Mouse (Mus musculus) liver, embryonic 11.5 days (tissue): ENCODE measurements around the gene Uhrf1bp1l. TPM values are rescaled to one million over a fixed set of nuclear protein-coding genes. Genes with fewer than 3 reads are reported as not detected.
"Not testable (repeated sequence)": the region's sequence is repeated elsewhere in the genome, so short reads cannot be mapped to it uniquely, and the experiment has no call there.

Source experiments
- ATAC-seq: fragments of 200-750 bp; cut with Nextera tagmentation; replicated peaks from 2 replicates; pipeline ENCODE4 v1.8.0; 2017; ENCODE audit warnings: moderate number of reproducible peaks, mild to moderate bottlenecking, moderate TSS enrichment, moderate library complexity; ENCODE audit not compliant: low FRiP score
- DNase-seq: peaks from one replicate; pipeline ENCODE4 v3.0.0-alpha.2; 2017; ENCODE audit warnings: low spot score
- H3K27ac ChIP-seq: fragments of 300-500 bp; sonication (generic); 2 replicates; pipeline ENCODE4 v1.5.1; 2014; ENCODE audit warnings: mild to moderate bottlenecking, low read depth, low read length, control low read depth
- H3K27me3 ChIP-seq: fragments of 300-500 bp; sonication (generic); replicated peaks from 2 replicates; pipeline ENCODE4 v1.6.1; 2014; ENCODE audit warnings: low read length, mixed read lengths; ENCODE audit not compliant: control insufficient read depth, insufficient read depth
- H3K36me3 ChIP-seq: fragments of 300-500 bp; sonication (generic); 2 replicates; pipeline ENCODE4 v1.6.1; 2014; ENCODE audit warnings: mild to moderate bottlenecking, low read length, moderate library complexity, mixed read lengths; ENCODE audit not compliant: control insufficient read depth, insufficient read depth
- H3K4me1 ChIP-seq: fragments of 300-500 bp; sonication (generic); replicated peaks from 2 replicates; pipeline ENCODE4 v1.6.1; 2014; ENCODE audit warnings: low read length, mixed read lengths; ENCODE audit not compliant: control insufficient read depth, insufficient read depth
- H3K4me2 ChIP-seq: fragments of 300-500 bp; sonication (generic); 2 replicates; pipeline ENCODE4 v1.6.1; 2014; ENCODE audit warnings: mild to moderate bottlenecking, control low read depth, moderate library complexity
- H3K4me3 ChIP-seq: fragments of 300-500 bp; sonication (generic); 2 replicates; pipeline ENCODE4 v1.5.1; 2014; ENCODE audit warnings: low read depth, low read length, control low read depth
- H3K9ac ChIP-seq: fragments of 300-500 bp; sonication (generic); 2 replicates; pipeline ENCODE4 v1.6.1; 2014; ENCODE audit warnings: low read depth, low read length, control low read depth
- H3K9me3 ChIP-seq: fragments of 300-500 bp; sonication (generic); 2 replicates; pipeline ENCODE4 v1.6.1; 2016; ENCODE audit warnings: low read length, inconsistent platforms, mixed read lengths; ENCODE audit not compliant: control insufficient read depth
- WGBS: fragments of 180-500 bp; shearing (Covaris S2); extraction: QIAGEN DNeasy Blood & Tissue Kit; methylation state at CpG from one replicate; pipeline ENCODE4 v1.1.7; 2014; 5-methylcytosine and 5-hydroxymethylcytosine counted together
- polyA plus RNA-seq: library from polyadenylated mRNA; unstranded; fragments of >200 nt; fragmentation: Nextera tagmentation; extraction: Ambion mirVana; gene quantifications from 2 replicates; pipeline ENCODE4 v1.2.1, GENCODE M21; 2014

The Uhrf1bp1l gene
- 24.4 and 26.8 TPM in 2 replicates for polyA plus RNA-seq

- ATAC-seq (peak; percentile 93), DNase-seq (peak; percentile 92)
- H3K4me2 ChIP-seq: peak within 1 kb of the TSS; percentile 88
- peak within 1 kb of the TSS; percentile 91 for H3K9ac ChIP-seq
- peaks cover 4% of the 10 kb centered on the region; the same call in 1 of the 2 replicates for H3K4me1 ChIP-seq
- peak within 1 kb of the TSS; percentile 96 for H3K4me3 ChIP-seq
- H3K36me3 ChIP-seq: no peaks in the 10 kb centered on the region
- no peaks in the 10 kb centered on the region for H3K27me3 ChIP-seq
- H3K27ac ChIP-seq: peak within 1 kb of the TSS; percentile 79
- WGBS: under 1% methylated on average over 83 of the region's 85 CpGs
- H3K9me3 ChIP-seq: no peaks in the 10 kb centered on the region
Measured at GRCm38 (mm10) chr10:89744871-89745665, at the start of gene Uhrf1bp1l. Gene Uhrf1bp1l (plus strand): TSS chr10:89744991.

- Histone ChIP-seq H3K4me2 (peak overlapping the region; percentile 21; the same call in 1 of the 2 replicates), H3K27ac (no peak overlapping the region; the same call in 1 of the 2 replicates), H3K4me1 (0 out of 2 replicates have a peak, but pooled peaks cover under 1% of the 10 kb centered on the region), H3K36me3 (no peaks in the 10 kb centered on the region), H3K9ac (no peak overlapping the region), H3K27me3 (no peaks in the 10 kb centered on the region), H3K9me3 (no peaks in the 10 kb centered on the region), H3K4me3 (no peak overlapping the region)
- WGBS: 48% methylated on average over 20 of the region's 20 CpGs
- ATAC-seq (no peak), DNase-seq (no peak)
Measured at GRCm38 (mm10) chr10:89695194-89695911, 49.4 kb upstream of the Uhrf1bp1l start.

GRCm38 (mm10) chr10:89696270-89696669 is 48.5 kb upstream of the Uhrf1bp1l start:
- 72% methylated on average over 2 of the region's 2 CpGs for WGBS
- not testable (repeated sequence) for H3K4me1 ChIP-seq

GRCm38 (mm10) chr10:89697956-89698355 is 46.8 kb upstream of the Uhrf1bp1l start:
- no peaks in the 10 kb centered on the region for H3K27me3 ChIP-seq
- no peaks in the 10 kb centered on the region for H3K36me3 ChIP-seq
- no peaks in the 10 kb centered on the region for H3K9me3 ChIP-seq
- H3K9ac ChIP-seq: no peak overlapping the region
- DNase-seq (no peak), ATAC-seq (no peak)
- no peak overlapping the region for H3K4me3 ChIP-seq
- no peak overlapping the region for H3K27ac ChIP-seq
- no peaks in the 10 kb centered on the region for H3K4me1 ChIP-seq
- 88% methylated on average over 3 of the region's 3 CpGs for WGBS
- no peak overlapping the region for H3K4me2 ChIP-seq

More at GRCm38 (mm10) chr10:89696270-89696669, 48.5 kb upstream of the Uhrf1bp1l start:
- not testable (repeated sequence) for DNase-seq, H3K27me3 ChIP-seq, H3K4me3 ChIP-seq, ATAC-seq, H3K36me3 ChIP-seq, H3K27ac ChIP-seq, H3K9me3 ChIP-seq, H3K4me2 ChIP-seq, H3K9ac ChIP-seq

GRCm38 (mm10) chr10:89703042-89703441 is 41.7 kb upstream of the Uhrf1bp1l start:
- ATAC-seq: no peak
- H3K9ac ChIP-seq: no peak overlapping the region
- WGBS: 34% methylated on average over 5 of the region's 5 CpGs

GRCm38 (mm10) chr10:89707397-89707796 is 37.4 kb upstream of the Uhrf1bp1l start:
- Histone ChIP-seq H3K9ac (no peak overlapping the region), H3K9me3 (no peaks in the 10 kb centered on the region), H3K4me2 (no peak overlapping the region), H3K36me3 (peaks cover 5% of the 10 kb centered on the region), H3K4me1 (no peaks in the 10 kb centered on the region), H3K4me3 (no peak overlapping the region), H3K27me3 (no peaks in the 10 kb centered on the region), H3K27ac (no peak overlapping the region)
- ATAC-seq: no peak
- WGBS: 83% methylated on average over 3 of the region's 3 CpGs
- no peak for DNase-seq

More at GRCm38 (mm10) chr10:89703042-89703441, 41.7 kb upstream of the Uhrf1bp1l start:
- no peaks in the 10 kb centered on the region for H3K27me3 ChIP-seq
- no peak for DNase-seq
- no peaks in the 10 kb centered on the region for H3K9me3 ChIP-seq
- H3K27ac ChIP-seq: no peak overlapping the region
- no peaks in the 10 kb centered on the region for H3K36me3 ChIP-seq
- H3K4me1 ChIP-seq: no peaks in the 10 kb centered on the region
- no peak overlapping the region for H3K4me2 ChIP-seq
- H3K4me3 ChIP-seq: no peak overlapping the region

GRCm38 (mm10) chr10:89708720-89709119 is 36.1 kb upstream of the Uhrf1bp1l start:
- H3K27ac ChIP-seq: no peak overlapping the region
- WGBS: 33% methylated on average over 10 of the region's 10 CpGs
- H3K4me2 ChIP-seq: peak overlapping the region; percentile 51
- H3K4me1 ChIP-seq: no peaks in the 10 kb centered on the region
- no peaks in the 10 kb centered on the region for H3K9me3 ChIP-seq
- DNase-seq (no peak), ATAC-seq (peak; percentile 57; the same call in 1 of the 2 replicates)
- no peak overlapping the region for H3K4me3 ChIP-seq
- H3K9ac ChIP-seq: no peak overlapping the region
- peaks cover 10% of the 10 kb centered on the region for H3K36me3 ChIP-seq
- H3K27me3 ChIP-seq: no peaks in the 10 kb centered on the region

GRCm38 (mm10) chr10:89714910-89715309 is 29.9 kb upstream of the Uhrf1bp1l start:
- ATAC-seq (no peak), DNase-seq (no peak)
- no peak overlapping the region for H3K4me3 ChIP-seq
- H3K36me3 ChIP-seq: peaks cover 15% of the 10 kb centered on the region
- no peaks in the 10 kb centered on the region; the same call in 1 of the 2 replicates for H3K4me1 ChIP-seq
- no peak overlapping the region for H3K4me2 ChIP-seq
- H3K27me3 ChIP-seq: no peaks in the 10 kb centered on the region
- no peak overlapping the region for H3K9ac ChIP-seq
- no peak overlapping the region for H3K27ac ChIP-seq
- no peaks in the 10 kb centered on the region for H3K9me3 ChIP-seq
- 83% methylated on average over 10 of the region's 10 CpGs for WGBS
